Mouse (Mus musculus) retina, embryonic 14.5 days (tissue): ENCODE results near the gene Tmco4.

ENCODE experiments used
- DNase-seq: peaks from one replicate; pipeline ENCODE4 v3.0.0-alpha.2; 2015; ENCODE audit warnings: low spot score

Gene Tmco4

GRCm38 (mm10) chr4:138972827-138973718, at the start of gene Tmco4:
Gene Tmco4, plus strand, starts transcription at chr4:138972888.
- DNase-seq, result peak; percentile 59

GRCm38 (mm10) chr4:138925561-138925960, 47.1 kb upstream of the Tmco4 start:
- no peak for DNase-seq

- no peak for DNase-seq
These were observed 38.8 kb upstream of the Tmco4 start for GRCm38 (mm10) chr4:138933862-138934261.

- no peak for DNase-seq
These were observed 38.1 kb upstream of the Tmco4 start for GRCm38 (mm10) chr4:138934456-138935145.

- DNase-seq, result no peak
These were observed 34.0 kb upstream of the Tmco4 start for GRCm38 (mm10) chr4:138938495-138939269.

GRCm38 (mm10) chr4:138939481-138939880, 33.2 kb upstream of the Tmco4 start:
- no peak for DNase-seq

GRCm38 (mm10) chr4:138941401-138941800, 31.3 kb upstream of the Tmco4 start:
- DNase-seq, result peak; percentile 47

- no peak for DNase-seq
These were observed 30.7 kb upstream of the Tmco4 start for GRCm38 (mm10) chr4:138941966-138942365.

GRCm38 (mm10) chr4:138943730-138944129, 29.0 kb upstream of the Tmco4 start:
- DNase-seq, result peak; percentile 71

- DNase-seq, result no peak
These were observed 24.4 kb upstream of the Tmco4 start for GRCm38 (mm10) chr4:138948257-138948656.

- DNase-seq, result no peak
These were observed 14.1 kb upstream of the Tmco4 start for GRCm38 (mm10) chr4:138958612-138959011.

GRCm38 (mm10) chr4:138959120-138959519, 13.6 kb upstream of the Tmco4 start:
- DNase-seq, result no peak

GRCm38 (mm10) chr4:138959926-138960325, 12.8 kb upstream of the Tmco4 start:
- no peak for DNase-seq

GRCm38 (mm10) chr4:138962719-138963118, 10.0 kb upstream of the Tmco4 start:
- no peak for DNase-seq

GRCm38 (mm10) chr4:138965871-138966270, 6.8 kb upstream of the Tmco4 start:
- DNase-seq, result no peak

GRCm38 (mm10) chr4:138966866-138967265, 5.8 kb upstream of the Tmco4 start, which contains the start of gene Rnf186:
Gene Rnf186, plus strand, starts transcription at chr4:138967112.
- DNase-seq, result no peak

- no peak for DNase-seq
These were observed 5.2 kb upstream of the Tmco4 start for GRCm38 (mm10) chr4:138967485-138967884.

GRCm38 (mm10) chr4:138968772-138969556, 3.7 kb upstream of the Tmco4 start:
- DNase-seq, result no peak

GRCm38 (mm10) chr4:138969736-138970135, 3.0 kb upstream of the Tmco4 start:
- no peak for DNase-seq

- no peak for DNase-seq
These were observed 1.3 kb upstream of the Tmco4 start for GRCm38 (mm10) chr4:138971371-138971770.

GRCm38 (mm10) chr4:138972139-138972826, 405 bp upstream of the Tmco4 start:
- DNase-seq, result peak; percentile 67
